Mouse (Mus musculus) frontal cortex, postnatal 25 days (tissue): ENCODE data around the gene Arhgap45.
"Not testable (repeated sequence)": the region's sequence is repeated elsewhere in the genome, so short reads cannot be mapped to it uniquely, and the experiment has no call there.

ENCODE experiments used
- DNase-seq, 2 experiments: peaks; one replicate each; pipeline ENCODE4 v3.0.0; 2022; ENCODE audit warnings: low spot score in 2 of 2

Gene Arhgap45

DNA sequence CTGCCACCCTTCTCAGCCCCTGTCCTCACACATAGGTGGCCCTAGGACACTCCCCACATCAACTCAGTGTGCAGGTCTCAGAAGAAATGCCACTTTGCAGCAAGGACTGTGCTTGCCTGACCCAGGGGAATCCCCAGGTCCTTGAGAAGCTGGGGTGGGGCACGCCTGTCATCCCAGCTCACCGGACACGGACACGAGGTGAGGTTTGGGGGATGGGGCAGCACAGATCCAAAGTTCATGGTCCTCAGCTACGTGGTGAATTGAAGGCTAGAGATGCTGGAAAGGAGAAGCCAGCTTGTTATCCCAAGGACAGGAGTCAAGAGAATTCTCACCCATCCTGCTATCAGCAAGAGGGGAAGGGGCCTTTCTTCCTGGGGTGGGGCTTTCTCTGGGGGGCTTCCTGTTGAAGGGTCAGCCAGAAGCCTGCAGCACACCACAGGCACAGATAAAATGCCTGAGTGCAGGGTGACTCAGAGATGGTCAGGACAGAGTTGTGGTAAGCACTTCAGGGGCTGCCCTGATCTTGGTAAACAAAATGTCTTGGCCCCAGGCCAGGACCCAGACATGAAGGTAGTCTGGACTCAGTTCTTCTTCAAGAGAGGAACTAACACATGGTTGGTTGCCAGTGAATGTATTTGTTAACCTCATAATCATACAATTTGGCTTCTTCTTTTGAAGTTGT lies 16.5 kb downstream of the Arhgap45 start:
- DNase-seq: no peak

DNA sequence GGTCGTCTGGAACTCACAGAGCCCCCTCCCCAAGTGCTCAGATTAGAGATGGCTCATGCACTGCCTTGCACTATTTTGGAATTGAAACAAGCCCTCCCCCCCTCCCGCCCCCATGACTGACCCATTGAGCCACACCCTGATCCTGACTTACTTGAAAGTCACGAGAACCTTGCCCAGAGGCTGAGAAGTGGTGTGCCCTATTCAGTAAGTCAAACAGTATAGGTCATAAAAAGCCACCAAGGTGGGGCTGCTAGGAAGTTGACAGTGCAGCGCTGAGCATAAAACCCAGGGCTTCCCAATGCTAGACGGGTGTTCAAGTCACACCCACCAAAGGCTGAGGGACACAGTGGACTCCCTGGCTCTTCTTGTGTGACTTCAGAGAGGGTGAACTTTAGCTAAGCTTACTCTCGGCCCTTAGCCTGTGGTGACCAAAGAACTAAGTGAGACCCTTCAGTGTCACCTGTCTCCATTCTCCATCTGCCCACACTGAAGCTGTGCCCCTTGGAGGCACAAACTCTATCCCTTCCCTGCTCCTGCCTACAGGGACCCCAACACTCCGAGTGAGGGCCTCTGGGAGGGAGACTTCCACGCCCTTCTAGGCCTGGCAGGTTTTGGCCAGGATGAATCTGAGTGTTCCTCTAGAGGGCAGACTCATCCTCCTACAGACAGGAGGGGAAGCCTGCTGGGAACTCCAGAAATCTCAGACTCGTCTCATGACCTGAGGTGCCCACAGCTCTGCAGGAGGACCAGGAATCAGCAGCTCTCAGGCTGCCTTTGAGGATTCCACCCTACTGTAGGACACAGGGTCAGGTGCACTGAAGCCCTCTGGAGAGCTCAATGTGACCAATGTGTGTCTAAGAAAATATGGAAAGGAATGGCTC lies 17.3 kb downstream of the Arhgap45 start:
- no peak for DNase-seq

DNA sequence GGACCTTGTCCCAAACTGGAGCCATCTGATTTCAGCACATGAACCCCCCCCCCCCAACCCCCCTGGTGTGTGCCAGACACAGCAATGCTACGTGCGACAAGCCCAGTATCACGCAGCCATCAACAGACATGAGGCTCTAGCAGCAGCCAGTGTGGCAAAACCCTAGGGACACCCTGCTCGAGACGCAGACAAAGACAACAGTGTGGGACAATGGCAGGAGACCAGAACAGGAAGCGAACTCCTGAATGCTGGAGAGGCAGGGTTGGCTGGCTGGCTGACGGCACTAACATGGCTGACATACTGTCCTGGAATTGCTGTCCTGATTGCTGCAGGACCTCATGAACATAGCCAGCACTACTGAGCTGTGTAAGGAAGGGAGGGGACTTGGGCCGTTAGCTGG lies 18.7 kb downstream of the Arhgap45 start:
- DNase-seq: no peak

DNA sequence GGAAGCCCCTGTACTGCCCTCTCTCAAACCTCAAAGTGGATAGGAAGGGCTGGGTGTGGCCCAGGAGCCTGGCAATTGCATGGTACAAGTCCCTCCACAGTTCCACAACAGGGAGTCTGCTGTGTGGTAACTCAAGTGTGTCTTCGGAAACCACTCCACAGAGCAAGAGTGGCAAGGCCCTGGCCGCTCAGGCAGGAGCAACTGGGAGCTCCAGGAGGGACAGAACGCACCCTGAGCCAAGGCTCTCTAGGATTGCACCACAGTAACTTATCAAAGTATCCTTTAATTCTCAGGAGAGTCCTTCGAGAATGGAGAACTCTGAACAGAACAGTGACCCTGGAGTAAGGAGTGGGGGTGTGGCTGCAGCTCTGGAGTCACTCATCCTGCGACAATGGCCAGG lies 19.2 kb downstream of the Arhgap45 start:
- DNase-seq: no peak

DNA sequence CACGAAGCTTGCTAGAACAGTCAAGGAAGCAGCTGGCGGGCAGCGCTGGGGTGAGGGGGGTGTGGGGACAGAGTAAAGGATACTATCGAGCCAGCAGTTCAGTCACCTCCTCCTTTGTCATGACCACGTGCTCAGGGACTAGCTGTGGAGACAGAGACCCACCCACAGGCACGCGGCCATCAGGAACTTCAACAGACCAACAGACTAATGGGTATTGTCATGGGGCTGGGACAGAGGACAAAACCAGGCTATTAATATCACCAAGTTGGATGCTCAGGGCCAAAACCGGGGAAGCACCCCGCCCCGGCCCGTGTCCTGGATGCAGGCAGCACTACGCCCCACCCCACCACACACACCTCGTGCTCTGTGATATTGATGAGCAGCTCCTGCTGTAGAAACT lies 20.4 kb downstream of the Arhgap45 start:
- no peak for DNase-seq

DNA sequence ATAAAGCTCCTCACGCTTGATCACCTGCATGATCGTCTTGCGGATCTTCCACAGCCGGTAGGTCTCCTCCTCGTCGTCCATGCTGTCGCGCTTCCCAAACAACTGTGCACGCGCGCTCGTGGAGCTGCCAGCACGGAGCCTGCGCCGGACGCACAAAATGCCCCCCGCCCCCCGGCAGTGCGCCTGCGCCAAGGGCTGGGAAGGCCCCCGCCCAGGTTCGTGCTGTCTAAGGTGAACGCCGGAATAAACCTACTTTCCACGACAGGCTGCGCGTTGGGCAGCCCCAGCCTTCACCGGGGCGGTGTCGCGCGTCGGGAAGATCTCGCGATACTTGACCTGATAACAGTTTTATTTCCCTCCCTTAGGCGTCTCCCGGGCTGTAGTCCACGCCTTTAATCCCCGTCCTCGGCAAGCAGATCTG lies 23.1 kb downstream of the Arhgap45 start, which contains the start of gene Polr2e:
Gene Polr2e (minus strand): TSS at position 237 of the 421 bp plus-strand sequence.
- DNase-seq: peak; percentile 92 to 96

DNA sequence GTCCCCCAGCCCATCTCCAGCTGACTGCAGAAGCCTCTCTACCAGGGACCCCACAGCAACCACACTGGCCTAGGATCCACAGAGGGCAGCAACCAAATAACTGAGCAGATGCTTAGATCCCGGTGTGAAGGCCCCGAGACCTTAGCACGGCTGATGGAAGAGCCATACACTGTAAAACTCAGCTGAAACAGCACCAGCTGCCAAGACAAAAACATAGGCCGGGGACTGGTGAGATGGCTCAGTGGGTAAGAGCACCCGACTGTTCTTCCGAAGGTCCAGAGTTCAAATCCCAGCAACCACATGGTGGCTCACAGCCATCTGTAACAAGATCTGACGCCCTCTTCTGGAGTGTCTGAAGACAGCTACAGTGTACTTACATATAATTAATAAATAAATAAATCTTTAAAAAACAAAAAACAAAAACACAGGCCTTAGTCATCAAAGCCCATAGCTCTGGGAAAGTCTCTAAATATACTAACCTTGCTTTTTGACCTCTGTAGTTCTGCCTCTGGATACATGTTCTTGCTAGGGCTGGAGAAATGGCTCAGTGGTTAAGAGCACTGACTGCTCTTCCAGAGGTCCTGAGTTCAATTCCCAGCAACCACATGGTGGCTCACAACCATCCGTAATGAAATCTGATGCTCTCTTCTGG lies 25.1 kb downstream of the Arhgap45 start:
- DNase-seq: not testable (repeated sequence)

DNA sequence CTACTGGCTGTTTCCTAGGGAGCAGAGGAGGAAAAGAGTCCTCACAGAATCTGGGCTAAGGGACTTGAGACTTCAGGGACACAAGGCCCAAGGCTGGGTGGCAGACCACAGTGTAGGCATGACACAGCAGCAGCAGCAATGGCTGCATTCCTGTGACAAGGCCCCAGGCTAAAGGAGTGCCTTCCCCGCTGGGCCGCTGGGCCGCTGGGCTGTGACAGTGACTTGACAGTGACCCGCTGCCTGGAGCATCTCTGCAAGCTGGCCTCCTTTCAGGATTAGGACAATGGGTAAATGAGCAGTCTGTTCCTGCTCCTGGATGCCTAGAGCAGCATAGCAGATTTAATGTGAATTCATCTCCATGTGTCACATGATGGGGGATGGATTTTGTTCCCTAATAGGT lies 27.6 kb downstream of the Arhgap45 start:
- no peak for DNase-seq

DNA sequence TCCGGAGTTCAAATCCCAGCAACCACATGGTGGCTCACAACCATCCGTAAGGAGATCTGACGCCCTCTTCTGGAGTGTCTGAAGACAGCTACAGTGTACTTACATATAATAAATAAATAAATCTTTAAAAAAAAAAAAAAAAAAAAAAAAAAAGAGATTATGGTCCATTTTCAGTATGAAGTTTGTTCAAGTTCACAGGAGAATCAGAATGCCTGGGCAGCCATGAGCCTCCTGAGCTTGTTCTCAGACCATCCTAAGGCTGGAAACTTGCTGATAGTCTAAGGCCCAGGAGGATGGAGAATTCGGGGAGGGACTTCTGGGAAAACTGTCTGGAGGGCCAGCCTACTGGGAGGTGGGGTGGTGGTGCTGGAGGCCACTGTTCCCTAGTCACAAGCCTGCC lies 28.9 kb downstream of the Arhgap45 start:
- not testable (repeated sequence) for DNase-seq

DNA sequence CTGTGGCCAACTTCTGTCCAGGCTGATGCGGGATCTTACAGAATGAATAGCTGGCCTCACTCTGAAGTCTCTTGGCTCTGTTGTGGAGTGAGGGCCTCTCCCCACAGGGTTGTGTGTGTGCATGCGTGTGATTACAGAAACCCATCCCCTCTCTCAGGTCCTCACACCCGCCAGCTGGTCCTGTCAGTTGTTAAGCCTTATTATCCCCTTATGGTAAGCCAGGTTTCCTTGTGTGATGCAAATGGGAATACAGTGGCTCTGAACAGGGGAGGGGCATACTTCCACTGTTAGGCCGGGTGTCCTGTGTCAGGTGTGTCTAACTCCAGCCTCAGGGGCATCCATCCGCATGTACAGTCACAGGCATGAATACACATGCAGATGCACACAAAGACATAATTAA lies 29.3 kb downstream of the Arhgap45 start:
- no peak for DNase-seq

DNA sequence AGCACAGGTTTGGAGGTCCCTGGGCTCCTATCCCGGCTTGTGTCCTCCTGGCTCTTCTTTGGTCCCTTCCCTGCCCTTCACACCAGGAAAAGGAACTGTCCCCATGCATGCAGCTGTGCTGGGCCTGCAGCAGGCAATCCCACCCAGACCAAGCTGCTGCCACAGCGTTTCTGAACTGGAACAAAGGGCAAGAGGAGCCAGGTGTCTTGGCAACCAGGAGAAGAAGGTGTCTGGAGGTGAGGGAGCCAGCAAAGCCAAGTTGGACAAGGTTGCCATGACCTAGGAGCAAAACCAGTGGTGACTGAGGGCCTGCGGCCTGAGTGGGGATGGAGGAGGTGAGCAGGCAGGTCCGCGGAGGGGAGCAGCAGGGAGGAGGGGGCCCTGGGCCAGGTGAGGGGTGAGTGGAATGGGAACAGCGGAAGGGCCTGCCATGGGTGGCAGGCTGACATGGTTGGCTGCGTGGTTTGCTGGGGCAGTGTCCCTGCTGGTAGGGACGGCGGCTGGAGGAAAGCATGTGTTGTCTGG lies 30.6 kb downstream of the Arhgap45 start, which contains the start of gene Gpx4:
Gene Gpx4 (plus strand): TSS at position 126 of the 525 bp plus-strand sequence.
- no peak for DNase-seq

DNA sequence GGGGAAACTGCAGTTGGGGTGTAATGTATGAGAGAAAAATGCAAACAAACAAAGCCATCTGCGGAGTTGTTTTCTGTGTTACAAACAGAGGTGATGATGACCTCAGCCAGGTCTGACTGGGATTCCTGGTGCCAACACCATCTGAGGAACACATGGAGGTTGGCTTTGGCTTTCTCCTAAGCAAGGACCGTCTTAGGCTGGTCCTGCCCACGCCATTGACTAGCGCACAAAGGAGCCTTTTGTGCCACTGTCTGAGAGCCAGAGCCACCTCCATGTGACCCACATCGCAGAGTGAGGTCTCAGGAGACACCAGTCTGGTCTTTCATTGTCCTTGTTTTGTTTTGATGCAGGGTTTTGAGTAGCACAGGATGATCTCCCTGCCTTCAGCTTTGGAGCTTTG lies 31.9 kb downstream of the Arhgap45 start:
- DNase-seq: no peak

DNA sequence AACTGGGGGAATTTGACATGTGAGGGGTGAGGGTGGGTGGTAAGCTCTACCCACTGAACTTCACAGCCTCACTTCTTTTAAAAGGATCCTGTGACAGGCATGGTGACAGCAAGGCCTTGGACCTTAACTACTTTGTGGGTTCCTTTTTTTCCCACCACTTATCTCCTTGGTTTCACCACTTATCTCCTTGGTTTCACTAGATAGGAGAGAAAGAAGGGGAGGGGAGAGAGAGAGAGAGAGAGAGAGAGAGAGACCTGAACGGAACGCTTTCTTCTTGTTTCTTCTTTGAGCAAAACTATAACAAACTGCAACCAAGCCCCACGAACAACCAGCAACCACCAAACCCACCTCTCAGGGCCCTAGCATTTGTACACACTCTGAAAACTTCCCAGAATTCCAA lies 32.4 kb downstream of the Arhgap45 start:
- no peak for DNase-seq

DNA sequence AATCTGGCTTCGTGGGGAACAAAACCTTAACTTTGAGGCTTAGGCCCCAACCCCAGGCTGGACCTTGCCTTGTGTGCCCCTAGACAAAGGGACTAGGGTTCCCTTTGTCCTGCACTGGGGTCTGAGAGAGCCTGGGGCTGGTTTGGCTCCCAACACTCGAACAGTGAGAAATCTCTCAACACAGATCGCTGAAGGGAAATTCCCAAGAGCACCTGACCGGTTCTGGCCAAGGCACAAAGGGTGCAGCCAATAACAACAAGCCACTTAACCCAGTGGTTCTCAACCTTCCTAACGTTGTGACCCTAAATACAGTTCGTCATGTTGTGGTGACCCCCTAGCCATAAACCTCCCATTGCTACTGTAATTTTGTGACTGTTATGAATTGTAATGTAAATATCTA lies 33.8 kb downstream of the Arhgap45 start:
- no peak for DNase-seq

DNA sequence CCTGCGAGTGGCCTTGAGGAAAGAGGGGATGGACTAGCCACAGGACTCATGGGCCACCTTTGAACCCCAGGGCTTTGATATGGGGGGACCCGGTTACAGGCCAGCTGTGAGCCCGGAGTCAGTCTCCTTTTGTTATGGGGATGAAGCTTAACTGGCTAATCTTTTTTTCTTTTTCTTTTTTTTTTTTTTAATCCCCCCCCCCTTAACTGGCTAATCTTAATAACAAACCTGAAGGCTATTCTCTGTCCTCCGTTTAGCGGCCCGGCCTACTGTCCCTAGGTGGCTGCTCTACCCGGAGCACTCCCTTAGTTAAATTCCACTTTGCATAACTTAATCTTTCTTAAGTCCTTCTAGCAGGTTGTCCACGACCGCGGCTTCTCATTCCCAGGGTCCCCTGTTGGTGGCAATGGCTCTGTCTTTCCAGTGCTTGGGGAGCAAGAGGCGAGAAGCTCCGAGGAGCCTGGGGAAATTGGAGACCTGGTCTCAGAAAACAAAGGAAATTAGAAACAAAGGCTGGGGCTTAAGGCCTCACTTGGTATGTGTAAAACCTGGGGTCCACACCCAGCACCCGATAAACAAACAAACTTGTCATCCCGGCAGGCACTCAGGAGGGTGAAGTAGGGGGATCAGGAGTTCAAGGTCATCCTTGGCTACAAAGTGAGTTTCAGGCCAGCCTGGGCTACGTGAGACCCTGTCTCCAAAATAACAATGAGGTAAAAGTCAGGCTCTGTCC lies 34.6 kb downstream of the Arhgap45 start:
- no peak for DNase-seq

DNA sequence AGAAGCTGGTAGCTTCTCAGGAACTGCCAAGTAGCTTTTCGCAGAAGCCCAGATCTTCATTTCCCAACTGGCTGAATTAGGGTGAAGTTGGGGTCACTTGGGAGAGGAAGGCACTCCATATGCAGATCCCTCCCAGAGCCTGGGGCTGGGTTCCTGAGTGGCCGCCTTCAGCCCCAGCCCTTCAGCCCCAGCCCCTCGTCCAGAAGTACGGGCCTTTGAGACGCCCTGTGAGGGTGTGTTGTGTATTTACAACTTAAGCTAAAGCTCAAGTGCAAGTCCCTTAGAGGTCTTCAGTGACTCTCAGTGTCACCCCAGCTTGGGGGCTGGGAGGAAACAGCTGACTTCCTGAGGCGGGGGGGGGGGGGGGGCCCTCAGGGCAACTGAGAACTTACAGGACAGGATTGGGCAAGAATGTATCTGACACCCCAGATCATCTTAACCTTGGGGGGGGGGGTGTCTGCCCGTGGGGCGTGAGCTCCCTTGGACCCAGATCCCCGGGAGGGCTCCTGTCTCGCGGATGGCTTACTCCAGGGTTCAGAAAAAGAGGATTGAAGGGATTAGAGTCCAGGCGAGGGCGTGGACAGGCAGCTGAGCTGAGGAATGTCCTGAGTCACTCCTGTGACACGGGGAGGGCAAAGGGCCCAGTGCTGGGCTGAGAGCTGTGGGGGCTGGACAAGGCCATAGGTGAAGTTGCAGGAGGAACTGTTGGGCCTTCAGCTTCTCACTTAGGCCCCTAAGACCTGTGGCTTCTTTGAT lies 35.3 kb downstream of the Arhgap45 start:
- DNase-seq: no peak

DNA sequence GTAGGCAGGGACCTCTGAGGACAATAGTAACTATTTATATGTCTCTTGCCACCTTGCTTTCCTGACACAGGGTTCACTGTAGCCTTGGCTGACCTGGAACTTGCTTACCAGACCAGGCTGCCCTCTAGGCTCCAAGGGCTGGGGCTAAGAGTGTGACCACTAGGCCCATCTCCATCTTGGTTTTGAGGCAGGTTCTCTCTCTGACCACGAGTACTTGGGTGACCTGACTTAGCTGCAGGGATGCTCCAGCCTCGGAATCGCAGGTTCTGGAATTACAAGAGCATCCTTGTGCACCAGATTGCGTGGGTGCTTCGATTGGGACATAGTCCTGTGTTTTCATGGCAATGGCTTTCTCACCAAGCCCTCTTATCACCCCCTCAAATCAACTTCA lies 35.9 kb downstream of the Arhgap45 start:
- no peak for DNase-seq

DNA sequence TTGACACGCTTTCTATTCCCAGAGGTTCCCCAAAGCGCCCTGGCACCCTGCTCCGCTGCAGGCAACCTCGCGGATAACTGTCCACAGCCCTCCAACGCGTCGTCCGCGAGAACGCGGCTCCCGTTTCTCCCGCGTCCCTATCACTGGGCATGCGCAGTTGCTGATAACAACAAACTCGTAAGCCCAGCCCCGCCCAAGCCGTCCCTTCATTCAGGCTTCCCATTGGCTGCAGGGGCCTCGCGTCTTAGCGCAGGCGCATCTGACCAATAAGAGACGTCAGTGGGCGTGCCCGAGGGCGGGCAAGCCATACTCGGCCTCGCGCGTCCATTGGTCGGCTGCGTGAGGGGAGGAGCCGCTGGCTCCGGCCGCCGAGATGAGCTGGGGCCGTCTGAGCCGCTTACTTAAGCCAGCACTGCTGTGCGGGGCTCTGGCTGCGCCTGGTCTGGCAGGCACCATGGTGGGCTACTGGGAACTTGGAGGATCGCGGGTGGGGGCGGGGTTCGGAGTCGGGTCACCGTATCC lies 36.9 kb downstream of the Arhgap45 start:
- DNase-seq: peak; percentile 96 to 99

DNA sequence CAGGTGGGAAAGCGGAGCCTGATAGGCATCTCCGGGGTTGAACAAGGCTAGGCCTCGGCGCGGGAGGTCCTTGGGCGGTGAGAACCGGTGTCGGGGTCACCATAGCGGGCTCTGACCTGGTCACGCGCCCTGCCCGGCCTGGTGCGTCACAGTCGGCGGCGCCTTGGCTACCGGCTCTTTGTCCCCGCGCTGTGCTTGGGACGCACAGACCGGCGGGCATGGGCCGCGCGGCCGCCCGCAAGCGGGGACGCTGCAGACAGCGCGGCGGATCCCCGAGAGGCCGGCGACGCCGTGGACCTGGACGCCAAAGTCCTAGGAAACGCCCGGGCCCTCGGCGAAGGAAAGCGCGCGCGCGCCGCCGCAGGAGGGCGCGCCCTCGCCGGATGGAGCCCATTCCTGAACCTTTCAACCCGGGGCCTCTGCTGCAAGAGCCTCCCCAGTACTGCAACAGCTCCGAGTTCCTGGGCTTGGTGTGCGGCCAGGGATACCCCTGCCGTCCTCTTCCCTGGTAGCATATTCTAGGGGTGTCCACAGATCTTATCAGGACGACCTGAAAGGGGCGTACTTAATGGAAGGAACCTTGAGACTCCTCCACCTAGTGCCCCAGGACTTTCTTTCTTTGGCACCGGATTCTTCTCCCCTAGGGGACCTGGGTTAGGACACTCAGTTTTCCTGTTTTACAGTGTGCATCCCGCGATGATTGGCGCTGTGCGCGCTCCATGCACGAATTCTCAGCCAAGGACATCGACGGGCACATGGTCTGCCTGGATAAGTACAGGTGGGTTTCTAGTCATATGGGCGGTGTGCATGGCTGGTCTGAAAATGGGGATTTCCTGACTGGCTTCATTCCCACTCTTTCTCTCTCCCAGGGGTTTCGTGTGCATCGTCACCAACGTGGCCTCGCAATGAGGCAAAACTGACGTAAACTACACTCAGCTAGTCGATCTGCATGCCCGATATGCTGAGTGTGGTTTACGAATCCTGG lies 37.7 kb downstream of the Arhgap45 start:
- peak; percentile 38 to 44 for DNase-seq
